ENCODE assay signal across 21 mouse cellular contexts in the genomic region with DNA sequence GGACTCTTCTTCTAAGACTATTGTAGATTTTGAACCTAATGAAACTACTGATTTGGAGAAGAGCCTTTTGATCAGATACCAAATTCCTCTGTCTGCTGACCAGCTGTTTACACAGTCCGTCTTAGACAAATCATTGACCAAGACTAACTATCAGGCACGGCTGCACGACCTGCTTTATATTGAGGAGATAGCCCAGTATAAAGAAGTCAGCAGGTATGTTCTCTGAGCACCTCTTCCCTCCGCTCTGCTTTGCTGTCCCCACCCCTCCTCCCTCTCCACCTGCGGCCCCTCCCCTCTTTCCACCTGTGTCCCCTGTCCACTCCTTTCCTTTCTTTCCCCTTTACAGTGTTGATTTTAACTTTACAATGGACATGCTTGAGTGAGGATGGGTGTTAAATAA.
"Had no signal": no experiment of that assay in that cellular context is flagged by ENCODE, and none has a peak within 500 bp of the region (broad histone marks: within the 10 kb centered on the region; RNA-seq: fewer than 3 reads in every experiment).

No protein-coding gene starts in this region.

- H3K9me3 ChIP-seq: heart, embryonic 10.5 days; heart, embryonic 12.5 days; hindbrain, embryonic 13.5 days; hindbrain, embryonic 15.5 days; limb, embryonic 13.5 days; limb, embryonic 15.5 days; liver, embryonic 12.5 days had no signal

- H3K4me1 ChIP-seq: heart, embryonic 10.5 days; hindbrain, embryonic 13.5 days; hindbrain, embryonic 15.5 days; limb, embryonic 13.5 days; limb, embryonic 15.5 days; liver, embryonic 12.5 days had no signal

- H3K4me3 ChIP-seq: heart, embryonic 10.5 days; heart, embryonic 12.5 days; hindbrain, embryonic 13.5 days; hindbrain, embryonic 15.5 days; limb, embryonic 13.5 days; limb, embryonic 15.5 days; liver, embryonic 12.5 days had no signal

- H3K9ac ChIP-seq: forebrain, postnatal 0 days; heart, embryonic 12.5 days; hindbrain, embryonic 13.5 days; hindbrain, embryonic 15.5 days; limb, embryonic 13.5 days; limb, embryonic 15.5 days; liver, embryonic 12.5 days; liver, embryonic 14.5 days had no signal

- ATAC-seq: forebrain, postnatal 0 days; hindbrain, postnatal 0 days; intestine, embryonic 16.5 days; liver, embryonic 12.5 days had no signal

- DNase-seq: forebrain, postnatal 0 days; gastrocnemius, postnatal 14 days; gastrocnemius, postnatal 36 days; heart, adult 18-20 months; heart, postnatal 10 days; heart, postnatal 36 days; kidney, postnatal 25 days; layer of hippocampus, adult 9-11 months; layer of hippocampus, postnatal 36 days; left cerebral cortex, postnatal 4 days had no signal

- H3K27ac ChIP-seq: heart, embryonic 10.5 days; hindbrain, embryonic 13.5 days; hindbrain, embryonic 15.5 days; hindbrain, postnatal 0 days; kidney, postnatal 0 days; limb, embryonic 13.5 days; limb, embryonic 15.5 days; liver, embryonic 12.5 days; liver, embryonic 14.5 days had no signal

- H3K27me3 ChIP-seq: heart, embryonic 12.5 days; hindbrain, embryonic 13.5 days; hindbrain, embryonic 15.5 days; limb, embryonic 13.5 days; limb, embryonic 15.5 days; liver, embryonic 12.5 days had no signal

- H3K4me2 ChIP-seq: heart, embryonic 12.5 days; hindbrain, embryonic 13.5 days; hindbrain, embryonic 15.5 days; limb, embryonic 13.5 days; limb, embryonic 15.5 days; liver, embryonic 12.5 days had no signal
